Mouse (Mus musculus): ENCODE measurements around the gene Numbl. TPM values are rescaled to one million over a fixed set of nuclear protein-coding genes. Genes with fewer than 3 reads are reported as not detected.

Gene Numbl
- polyA plus RNA-seq, 1 experiment from 2014 or later = 1.9 TPM

GRCm38 (mm10) chr7:27296518-27296917, 38.3 kb downstream of the Numbl start:
- Histone ChIP-seq H3K36me3 (ENCODE audit: control insufficient read depth, insufficient read depth) (no peaks in the 10 kb centered on the region), H3K4me3 (ENCODE audit: low read depth, low read length) (no peak overlapping the region), H3K9ac (ENCODE audit: low read depth, low read length) (no peak overlapping the region), H3K4me2 (ENCODE audit: low read depth, low read length) (no peak overlapping the region), H3K9me3 (replicated peaks; ENCODE audit: control insufficient read depth, low read length) (no peaks in the 10 kb centered on the region), H3K4me1 (ENCODE audit: control insufficient read depth, low read depth, low read length) (no peaks in the 10 kb centered on the region), H3K27ac (ENCODE audit: low read length) (no peak overlapping the region), H3K27me3 (ENCODE audit: control insufficient read depth, insufficient read depth, low read depth, low read length) (no peaks in the 10 kb centered on the region)
- 74% methylated on average over 4 of the region's 4 CpGs for WGBS (ENCODE audit: insufficient replicate concordance)
- no peak for ATAC-seq (ENCODE audit: low read depth)

GRCm38 (mm10) chr7:27298033-27298610, 39.9 kb downstream of the Numbl start:
- 69% methylated on average over 16 of the region's 16 CpGs for WGBS (ENCODE audit: insufficient replicate concordance)

GRCm38 (mm10) chr7:27298816-27299215, 40.6 kb downstream of the Numbl start:
- Histone ChIP-seq H3K4me2 (ENCODE audit: low read depth, low read length) (no peak overlapping the region), H3K27me3 (ENCODE audit: control insufficient read depth, insufficient read depth, low read depth, low read length) (no peaks in the 10 kb centered on the region), H3K9me3 (replicated peaks; ENCODE audit: control insufficient read depth, low read length) (no peaks in the 10 kb centered on the region), H3K36me3 (ENCODE audit: control insufficient read depth, insufficient read depth) (no peaks in the 10 kb centered on the region), H3K4me3 (ENCODE audit: low read depth, low read length) (no peak overlapping the region), H3K9ac (ENCODE audit: low read depth, low read length) (no peak overlapping the region), H3K27ac (ENCODE audit: low read length) (no peak overlapping the region), H3K4me1 (ENCODE audit: control insufficient read depth, low read depth, low read length) (no peaks in the 10 kb centered on the region)
- WGBS (ENCODE audit: insufficient replicate concordance) = 72% methylated on average over 6 of the region's 6 CpGs
- ATAC-seq (ENCODE audit: low read depth) = no peak

More at GRCm38 (mm10) chr7:27298033-27298610, 39.9 kb downstream of the Numbl start:
- Histone ChIP-seq H3K4me3 (ENCODE audit: low read depth, low read length) (no peak overlapping the region), H3K9me3 (replicated peaks; ENCODE audit: control insufficient read depth, low read length) (no peaks in the 10 kb centered on the region), H3K27ac (ENCODE audit: low read length) (no peak overlapping the region), H3K4me2 (ENCODE audit: low read depth, low read length) (no peak overlapping the region), H3K36me3 (ENCODE audit: control insufficient read depth, insufficient read depth) (no peaks in the 10 kb centered on the region), H3K4me1 (ENCODE audit: control insufficient read depth, low read depth, low read length) (no peaks in the 10 kb centered on the region), H3K27me3 (ENCODE audit: control insufficient read depth, insufficient read depth, low read depth, low read length) (no peaks in the 10 kb centered on the region), H3K9ac (ENCODE audit: low read depth, low read length) (no peak overlapping the region)
- no peak for ATAC-seq (ENCODE audit: low read depth)

GRCm38 (mm10) chr7:27300351-27300750, 42.1 kb downstream of the Numbl start:
- H3K9me3 ChIP-seq (replicated peaks; ENCODE audit: control insufficient read depth, low read length) = no peaks in the 10 kb centered on the region
- WGBS (ENCODE audit: insufficient replicate concordance) = 62% methylated on average over 4 of the region's 4 CpGs

GRCm38 (mm10) chr7:27300801-27301200, 42.6 kb downstream of the Numbl start:
- no peak overlapping the region for H3K4me3 ChIP-seq (ENCODE audit: low read depth, low read length)
- H3K36me3 ChIP-seq (ENCODE audit: control insufficient read depth, insufficient read depth) = no peaks in the 10 kb centered on the region
- WGBS (ENCODE audit: insufficient replicate concordance) = 64% methylated on average over 5 of the region's 5 CpGs
- H3K27me3 ChIP-seq (ENCODE audit: control insufficient read depth, insufficient read depth, low read depth, low read length) = no peaks in the 10 kb centered on the region
- no peak overlapping the region for H3K4me2 ChIP-seq (ENCODE audit: low read depth, low read length)
- H3K4me1 ChIP-seq (ENCODE audit: control insufficient read depth, low read depth, low read length) = no peaks in the 10 kb centered on the region
- no peak overlapping the region for H3K9ac ChIP-seq (ENCODE audit: low read depth, low read length)
- no peak overlapping the region for H3K27ac ChIP-seq (ENCODE audit: low read length)
- ATAC-seq (ENCODE audit: low read depth) = no peak
- no peaks in the 10 kb centered on the region for H3K9me3 ChIP-seq (replicated peaks; ENCODE audit: control insufficient read depth, low read length)

More at GRCm38 (mm10) chr7:27300351-27300750, 42.1 kb downstream of the Numbl start:
- Histone ChIP-seq H3K36me3 (ENCODE audit: control insufficient read depth, insufficient read depth) (no peaks in the 10 kb centered on the region), H3K9ac (ENCODE audit: low read depth, low read length) (no peak overlapping the region), H3K27ac (ENCODE audit: low read length) (no peak overlapping the region), H3K4me3 (ENCODE audit: low read depth, low read length) (no peak overlapping the region), H3K27me3 (ENCODE audit: control insufficient read depth, insufficient read depth, low read depth, low read length) (no peaks in the 10 kb centered on the region), H3K4me1 (ENCODE audit: control insufficient read depth, low read depth, low read length) (no peaks in the 10 kb centered on the region), H3K4me2 (ENCODE audit: low read depth, low read length) (no peak overlapping the region)
- ATAC-seq (ENCODE audit: low read depth) = no peak

- H3K27ac ChIP-seq (ENCODE audit: low read length) = no peak overlapping the region
- H3K4me2 ChIP-seq (ENCODE audit: low read depth, low read length) = no peak overlapping the region
- no peaks in the 10 kb centered on the region for H3K36me3 ChIP-seq (ENCODE audit: control insufficient read depth, insufficient read depth)
- H3K9ac ChIP-seq (ENCODE audit: low read depth, low read length) = no peak overlapping the region
- 7% methylated on average over 11 of the region's 11 CpGs for WGBS (ENCODE audit: insufficient replicate concordance)
- H3K4me3 ChIP-seq (ENCODE audit: low read depth, low read length) = no peak overlapping the region
- ATAC-seq (ENCODE audit: low read depth) = no peak
- H3K9me3 ChIP-seq (replicated peaks; ENCODE audit: control insufficient read depth, low read length) = no peaks in the 10 kb centered on the region
- no peaks in the 10 kb centered on the region for H3K27me3 ChIP-seq (ENCODE audit: control insufficient read depth, insufficient read depth, low read depth, low read length)
- H3K4me1 ChIP-seq (ENCODE audit: control insufficient read depth, low read depth, low read length) = no peaks in the 10 kb centered on the region
Measured at GRCm38 (mm10) chr7:27302172-27302571, 43.9 kb downstream of the Numbl start.

GRCm38 (mm10) chr7:27305091-27305730, 47.0 kb downstream of the Numbl start:
- H3K27me3 ChIP-seq (ENCODE audit: control insufficient read depth, insufficient read depth, low read depth, low read length) = peaks cover 12% of the 10 kb centered on the region
- ATAC-seq (ENCODE audit: low read depth) = no peak
- WGBS (ENCODE audit: insufficient replicate concordance) = 71% methylated on average over 17 of the region's 17 CpGs

GRCm38 (mm10) chr7:27306161-27307160, 48.2 kb downstream of the Numbl start:
- no peaks in the 10 kb centered on the region for H3K36me3 ChIP-seq (ENCODE audit: control insufficient read depth, insufficient read depth)
- H3K9ac ChIP-seq (ENCODE audit: low read depth, low read length) = no peak overlapping the region
- no peak overlapping the region for H3K4me2 ChIP-seq (ENCODE audit: low read depth, low read length)
- H3K27ac ChIP-seq (ENCODE audit: low read length) = no peak overlapping the region
- peaks cover 24% of the 10 kb centered on the region for H3K27me3 ChIP-seq (ENCODE audit: control insufficient read depth, insufficient read depth, low read depth, low read length)
- no peaks in the 10 kb centered on the region; the same call in 1 of the 2 replicates for H3K4me1 ChIP-seq (ENCODE audit: control insufficient read depth, low read depth, low read length)
- H3K4me3 ChIP-seq (ENCODE audit: low read depth, low read length) = no peak overlapping the region
- 60% methylated on average over 24 of the region's 24 CpGs for WGBS (ENCODE audit: insufficient replicate concordance)
- no peak for ATAC-seq (ENCODE audit: low read depth)
- no peaks in the 10 kb centered on the region for H3K9me3 ChIP-seq (replicated peaks; ENCODE audit: control insufficient read depth, low read length)

More at GRCm38 (mm10) chr7:27305091-27305730, 47.0 kb downstream of the Numbl start:
- Histone ChIP-seq H3K4me3 (ENCODE audit: low read depth, low read length) (no peak overlapping the region), H3K36me3 (ENCODE audit: control insufficient read depth, insufficient read depth) (no peaks in the 10 kb centered on the region), H3K27ac (ENCODE audit: low read length) (no peak overlapping the region), H3K9ac (ENCODE audit: low read depth, low read length) (no peak overlapping the region), H3K4me2 (ENCODE audit: low read depth, low read length) (no peak overlapping the region), H3K9me3 (replicated peaks; ENCODE audit: control insufficient read depth, low read length) (no peaks in the 10 kb centered on the region), H3K4me1 (ENCODE audit: control insufficient read depth, low read depth, low read length) (no peaks in the 10 kb centered on the region; the same call in 1 of the 2 replicates)
